8 mouse cellular contexts compared by ENCODE assay signal in genomic region chr2:131422907-131423445, GRCm38 (mm10).
DNase-seq lines count a peak whose midpoint lies in the region; ATAC-seq lines count a peak whose summit lies in the region.

No protein-coding gene starts in this region.

- H3K9me3 ChIP-seq in embryonic facial prominence, embryonic 12.5 days, result no peaks in the 10 kb centered on the region
- H3K9me3 ChIP-seq in heart, embryonic 10.5 days, result no peaks in the 10 kb centered on the region
- no peaks in the 10 kb centered on the region for H3K9me3 ChIP-seq in limb, embryonic 15.5 days
- H3K9me3 ChIP-seq in midbrain, embryonic 16.5 days (replicated peaks; ENCODE audit: control insufficient read depth, low read length, poor library complexity, severe bottlenecking), result no peaks in the 10 kb centered on the region

- no peaks in the 10 kb centered on the region for H3K36me3 ChIP-seq in embryonic facial prominence, embryonic 12.5 days
- no peaks in the 10 kb centered on the region for H3K36me3 ChIP-seq in heart, embryonic 10.5 days
- H3K36me3 ChIP-seq in limb, embryonic 15.5 days, result no peaks in the 10 kb centered on the region
- no peaks in the 10 kb centered on the region for H3K36me3 ChIP-seq in midbrain, embryonic 16.5 days (ENCODE audit: control insufficient read depth, insufficient read depth, low read length)

- WGBS in embryonic facial prominence, embryonic 12.5 days, result under 1% methylated on average over 13 of the region's 13 CpGs
- 1% methylated on average over 13 of the region's 13 CpGs for WGBS in heart, embryonic 10.5 days
- under 1% methylated on average over 13 of the region's 13 CpGs for WGBS in limb, embryonic 15.5 days
- under 1% methylated on average over 13 of the region's 13 CpGs for WGBS in midbrain, embryonic 16.5 days

- H3K4me1 ChIP-seq in embryonic facial prominence, embryonic 12.5 days, result no peaks in the 10 kb centered on the region
- 0 out of 2 replicates have a peak, but pooled peaks cover 5% of the 10 kb centered on the region for H3K4me1 ChIP-seq in heart, embryonic 10.5 days
- H3K4me1 ChIP-seq in limb, embryonic 15.5 days, result 0 out of 2 replicates have a peak, but pooled peaks cover 2% of the 10 kb centered on the region
- no peaks in the 10 kb centered on the region for H3K4me1 ChIP-seq in midbrain, embryonic 16.5 days (ENCODE audit: control insufficient read depth, insufficient read depth, low read length)

- H3K4me3 ChIP-seq in embryonic facial prominence, embryonic 12.5 days, result peak overlapping the region; percentile 41
- peak overlapping the region; percentile 63 for H3K4me3 ChIP-seq in heart, embryonic 10.5 days
- H3K4me3 ChIP-seq in limb, embryonic 15.5 days, result peak overlapping the region; percentile 53
- peak overlapping the region; percentile 50 for H3K4me3 ChIP-seq in midbrain, embryonic 16.5 days (ENCODE audit: low read depth, low read length)

- H3K27ac ChIP-seq in embryonic facial prominence, embryonic 12.5 days, result peak overlapping the region; percentile 56
- peak overlapping the region; percentile 77 for H3K27ac ChIP-seq in heart, embryonic 10.5 days
- H3K27ac ChIP-seq in limb, embryonic 15.5 days, result peak overlapping the region; percentile 83
- peak overlapping the region; percentile 56; the same call in 1 of the 2 replicates for H3K27ac ChIP-seq in midbrain, embryonic 16.5 days (ENCODE audit: low read length)

- 0 out of 2 replicates have a peak overlapping the region, but pooled peaks have one; percentile 28 for H3K9ac ChIP-seq in embryonic facial prominence, embryonic 12.5 days
- 0 out of 2 replicates have a peak overlapping the region, but pooled peaks have one; percentile 31 for H3K9ac ChIP-seq in limb, embryonic 15.5 days
- H3K9ac ChIP-seq in midbrain, embryonic 16.5 days (ENCODE audit: low read depth, low read length), result peak overlapping the region; percentile 71

- peak; percentile 64; the same call in 1 of the 2 replicates for ATAC-seq in embryonic facial prominence, embryonic 12.5 days (ENCODE audit: insufficient number of reproducible peaks, insufficient read depth, low FRiP score, low TSS enrichment)
- 0 out of 2 replicates have a peak, but pooled peaks have one; percentile 71 for ATAC-seq in limb, embryonic 15.5 days (ENCODE audit: insufficient number of reproducible peaks, low FRiP score, low TSS enrichment, low read depth)
- ATAC-seq in midbrain, embryonic 16.5 days, result peak; percentile 95

- H3K27me3 ChIP-seq in embryonic facial prominence, embryonic 12.5 days, result no peaks in the 10 kb centered on the region
- peaks cover 7% of the 10 kb centered on the region; the same call in 1 of the 2 replicates for H3K27me3 ChIP-seq in heart, embryonic 10.5 days (ENCODE audit: insufficient read depth, poor library complexity, severe bottlenecking)
- no peaks in the 10 kb centered on the region for H3K27me3 ChIP-seq in limb, embryonic 15.5 days
- no peaks in the 10 kb centered on the region for H3K27me3 ChIP-seq in midbrain, embryonic 16.5 days (ENCODE audit: control insufficient read depth, insufficient read depth, low read depth, low read length)

- peak; percentile 90 for DNase-seq in 416B (ENCODE audit: low read depth)
- peak; percentile 58 for DNase-seq in adrenal gland, postnatal 25 days
- peak; percentile 77 for DNase-seq in heart, embryonic 10.5 days (ENCODE audit: low spot score)
- DNase-seq in kidney, adult 9 months, result peak; percentile 80
- peak; percentile 67 to 68 for DNase-seq in spleen, postnatal 10 days (ENCODE audit: low spot score in 2 of 2)

- peak overlapping the region; percentile 59 for H3K4me2 ChIP-seq in embryonic facial prominence, embryonic 12.5 days (replicated peaks)
- H3K4me2 ChIP-seq in limb, embryonic 15.5 days, result peak overlapping the region; percentile 91
- H3K4me2 ChIP-seq in midbrain, embryonic 16.5 days (ENCODE audit: low read length), result peak overlapping the region; percentile 80

Comparison
In these comparisons a context has a peak if more than half of its experiments do, and no peak if none do; other contexts are left out.
1. Peak in every context shown above with its lines: DNase-seq, ATAC-seq, H3K4me3 ChIP-seq and H3K27ac ChIP-seq.